Mouse (Mus musculus) G1E (cell line): ENCODE results near the gene Prdm2. TPM values are rescaled to one million over a fixed set of nuclear protein-coding genes. Genes with fewer than 3 reads are reported as not detected.

Experiments
- ATAC-seq: 2 replicates; pipeline ENCODE4 v1.8.0; 2016; ENCODE audit warnings: mild to moderate bottlenecking; ENCODE audit not compliant: insufficient number of reproducible peaks, poor library complexity, low FRiP score, severe bottlenecking; ENCODE audit errors: extremely low read depth
- DNase-seq: peaks from one replicate; pipeline ENCODE4 v3.0.0; 2012; ENCODE audit warnings: low spot score
- H3K27me3 ChIP-seq: 2 replicates; pipeline ENCODE4 v1.6.1; 2012; ENCODE audit warnings: mild to moderate bottlenecking, low read length, inconsistent platforms; ENCODE audit not compliant: insufficient read depth
- H3K36me3 ChIP-seq: replicated peaks from 2 replicates; pipeline ENCODE3; 2012; ENCODE audit warnings: mild to moderate bottlenecking, inconsistent platforms
- H3K4me1 ChIP-seq: 2 replicates; pipeline ENCODE4 v1.6.1; 2012; ENCODE audit warnings: low read depth, low read length, inconsistent platforms, mixed read lengths; ENCODE audit not compliant: insufficient read depth
- H3K4me3 ChIP-seq: 2 replicates; pipeline ENCODE4 v1.5.1; 2012; ENCODE audit warnings: low read depth, mild to moderate bottlenecking, inconsistent platforms, low read length, moderate library complexity, mixed read lengths
- H3K9me3 ChIP-seq: replicated peaks from 2 replicates; pipeline ENCODE4 v1.6.1; 2012; ENCODE audit warnings: inconsistent platforms
- CTCF ChIP-seq: IDR thresholded peaks from 2 replicates; pipeline ENCODE4 v1.5.1; 2012; ENCODE audit warnings: low read depth, low read length, inconsistent platforms, mixed read lengths
- GATA1 ChIP-seq: IDR thresholded peaks from 2 replicates; pipeline ENCODE4 v1.6.1; 2012; ENCODE audit warnings: borderline replicate concordance, low read length, inconsistent platforms, mixed read lengths
- GATA2 ChIP-seq: IDR thresholded peaks from 2 replicates; pipeline ENCODE4 v1.6.1; 2012; ENCODE audit warnings: low read depth, low read length, inconsistent platforms, borderline replicate concordance
- POLR2AphosphoS5 ChIP-seq: IDR thresholded peaks from 2 replicates; pipeline ENCODE4 v1.6.1; 2012; ENCODE audit warnings: low read depth, low read length, inconsistent platforms; ENCODE audit not compliant: insufficient replicate concordance
- TAL1 ChIP-seq: conservative IDR thresholded peaks from 2 replicates; pipeline ENCODE4 v1.6.1; 2012; ENCODE audit warnings: low read depth, low read length, inconsistent platforms, mixed read lengths
- polyA plus RNA-seq: library from polyadenylated mRNA; stranded (reverse); fragments of >175 nt; gene quantifications from 2 replicates; pipeline ENCODE4 v1.2.3, GENCODE M21; 2012
- total RNA-seq, 2 experiments: library from RNA; stranded (forward) in 1 of 2; stranded (reverse) in 1 of 2; fragments of 200-1000 nt in 1 of 2; fragments of >200 nt in 1 of 2; fragmentation: Nextera tagmentation in 1 of 2; gene quantifications; 2 replicates each; pipeline ENCODE4 v1.2.3; 2014 to 2017

Prdm2 gene
- total and polyA plus RNA-seq, 3 experiments: 7.1 to 34.9 (median 9.7) TPM

GRCm38 (mm10) chr4:143129261-143129760 is 83.5 kb downstream of the Prdm2 start:
- Histone ChIP-seq H3K27me3 (no peaks in the 10 kb centered on the region), H3K4me1 (no peaks in the 10 kb centered on the region), H3K9me3 (no peaks in the 10 kb centered on the region), H3K4me3 (no peak overlapping the region), H3K36me3 (peaks cover 93% of the 10 kb centered on the region)
- ATAC-seq (no peak), DNase-seq (no peak)
- TF ChIP-seq POLR2AphosphoS5 (no peak), CTCF (no peak), TAL1 (no peak), GATA2 (no peak), GATA1 (no peak)

- no peak for TF ChIP-seq POLR2AphosphoS5
- no peak for TF ChIP-seq CTCF
- no peak for TF ChIP-seq GATA2
- TF ChIP-seq GATA1: no peak
- no peak for TF ChIP-seq TAL1
- Histone ChIP-seq H3K4me1 (no peaks in the 10 kb centered on the region), H3K27me3 (no peaks in the 10 kb centered on the region), H3K9me3 (no peaks in the 10 kb centered on the region), H3K4me3 (no peak overlapping the region), H3K36me3 (peaks cover 89% of the 10 kb centered on the region)
- DNase-seq (no peak), ATAC-seq (no peak)
Measured at GRCm38 (mm10) chr4:143127171-143127570, 85.6 kb downstream of the Prdm2 start.

GRCm38 (mm10) chr4:143126476-143126875 is 86.3 kb downstream of the Prdm2 start:
- TF ChIP-seq GATA2 (no peak), TAL1 (no peak), GATA1 (no peak), CTCF (no peak), POLR2AphosphoS5 (no peak)
- H3K36me3 ChIP-seq: peaks cover 89% of the 10 kb centered on the region
- H3K9me3 ChIP-seq: no peaks in the 10 kb centered on the region
- no peaks in the 10 kb centered on the region for H3K4me1 ChIP-seq
- H3K4me3 ChIP-seq: no peak overlapping the region
- no peak for DNase-seq
- no peak for ATAC-seq
- H3K27me3 ChIP-seq: no peaks in the 10 kb centered on the region

- TF ChIP-seq GATA2 (no peak), POLR2AphosphoS5 (no peak), TAL1 (no peak), GATA1 (no peak), CTCF (no peak)
- Histone ChIP-seq H3K36me3 (peaks cover 89% of the 10 kb centered on the region), H3K27me3 (no peaks in the 10 kb centered on the region), H3K9me3 (no peaks in the 10 kb centered on the region), H3K4me3 (no peak overlapping the region), H3K4me1 (no peaks in the 10 kb centered on the region)
- DNase-seq (no peak), ATAC-seq (no peak)
Measured at GRCm38 (mm10) chr4:143125290-143125689, 87.5 kb downstream of the Prdm2 start.

- no peak for ATAC-seq
- no peaks in the 10 kb centered on the region for H3K4me1 ChIP-seq
- no peaks in the 10 kb centered on the region for H3K9me3 ChIP-seq
- no peak overlapping the region for H3K4me3 ChIP-seq
- no peaks in the 10 kb centered on the region for H3K27me3 ChIP-seq
- TF ChIP-seq GATA2 (no peak), GATA1 (no peak), TAL1 (no peak), CTCF (no peak), POLR2AphosphoS5 (no peak)
- DNase-seq: no peak
- peaks cover 84% of the 10 kb centered on the region for H3K36me3 ChIP-seq
Measured at GRCm38 (mm10) chr4:143123043-143123442, 89.8 kb downstream of the Prdm2 start.

GRCm38 (mm10) chr4:143121174-143121573 is 91.6 kb downstream of the Prdm2 start:
- no peak for TF ChIP-seq TAL1
- no peak for TF ChIP-seq GATA2
- TF ChIP-seq POLR2AphosphoS5: no peak
- TF ChIP-seq GATA1: no peak
- no peak for TF ChIP-seq CTCF
- ATAC-seq (no peak), DNase-seq (no peak)
- Histone ChIP-seq H3K27me3 (no peaks in the 10 kb centered on the region), H3K36me3 (peaks cover 86% of the 10 kb centered on the region), H3K4me3 (no peak overlapping the region), H3K4me1 (no peaks in the 10 kb centered on the region), H3K9me3 (no peaks in the 10 kb centered on the region)

- TF ChIP-seq GATA2 (no peak), POLR2AphosphoS5 (no peak), CTCF (no peak), GATA1 (no peak), TAL1 (no peak)
- no peaks in the 10 kb centered on the region for H3K9me3 ChIP-seq
- no peaks in the 10 kb centered on the region for H3K27me3 ChIP-seq
- H3K4me3 ChIP-seq: no peak overlapping the region
- H3K4me1 ChIP-seq: no peaks in the 10 kb centered on the region
- H3K36me3 ChIP-seq: peaks cover 83% of the 10 kb centered on the region
- ATAC-seq (no peak), DNase-seq (no peak)
Measured at GRCm38 (mm10) chr4:143120008-143120407, 92.8 kb downstream of the Prdm2 start.
